Mouse (Mus musculus) neural tube, embryonic 14.5 days (tissue): Measurements from ENCODE around the gene Crebl2. TPM values are rescaled to one million over a fixed set of nuclear protein-coding genes. Genes with fewer than 3 reads are reported as not detected.

Experiments used
- ATAC-seq: fragments of 200-750 bp; cut with Nextera tagmentation; 2 replicates; pipeline ENCODE4 v1.8.0; 2017; ENCODE audit warnings: low read depth, mild to moderate bottlenecking, moderate TSS enrichment, moderate library complexity
- H3K27ac ChIP-seq: fragments of 300-500 bp; sonication (generic); 2 replicates; pipeline ENCODE4 v1.5.1; 2014; ENCODE audit warnings: low read depth, mild to moderate bottlenecking, control low read depth, low read length, moderate library complexity, mixed read lengths
- H3K27me3 ChIP-seq: fragments of 300-500 bp; sonication (generic); 2 replicates; pipeline ENCODE4 v1.6.1; 2014; ENCODE audit warnings: low read length; ENCODE audit not compliant: control insufficient read depth, insufficient read depth
- H3K36me3 ChIP-seq: fragments of 300-500 bp; sonication (generic); 2 replicates; pipeline ENCODE4 v1.6.1; 2014; ENCODE audit warnings: low read length, mixed read lengths; ENCODE audit not compliant: control insufficient read depth, insufficient read depth
- H3K4me1 ChIP-seq: fragments of 300-500 bp; sonication (generic); 2 replicates; pipeline ENCODE4 v1.6.1; 2014; ENCODE audit warnings: low read length; ENCODE audit not compliant: control insufficient read depth, insufficient read depth
- H3K4me2 ChIP-seq: fragments of 300-500 bp; sonication (generic); 2 replicates; pipeline ENCODE4 v1.6.1; 2014; ENCODE audit warnings: mild to moderate bottlenecking, low read depth, low read length, control low read depth
- H3K4me3 ChIP-seq: fragments of 300-500 bp; sonication (generic); 2 replicates; pipeline ENCODE4 v1.5.1; 2014; ENCODE audit warnings: low read depth, low read length, control low read depth, mixed read lengths
- H3K9ac ChIP-seq: fragments of 300-500 bp; sonication (generic); replicated peaks from 2 replicates; pipeline ENCODE4 v1.6.1; 2014; ENCODE audit warnings: low read depth, mild to moderate bottlenecking, control low read depth, low read length, mixed read lengths
- H3K9me3 ChIP-seq: fragments of 300-500 bp; sonication (generic); 2 replicates; pipeline ENCODE4 v1.6.1; 2016; ENCODE audit warnings: low read length; ENCODE audit not compliant: control insufficient read depth
- WGBS: fragments of 180-500 bp; shearing (Covaris S2); extraction: QIAGEN DNeasy Blood & Tissue Kit; methylation state at CpG from one replicate; pipeline ENCODE4 v1.1.7; 2014; 5-methylcytosine and 5-hydroxymethylcytosine counted together
- polyA plus RNA-seq: library from polyadenylated mRNA; unstranded; fragments of >200 nt; fragmentation: Nextera tagmentation; extraction: Ambion mirVana; gene quantifications from 2 replicates; pipeline ENCODE4 v1.2.1, GENCODE M21; 2014

Gene Crebl2
- polyA plus RNA-seq, 1 experiment from 2014 or later: 4.8 TPM

DNA sequence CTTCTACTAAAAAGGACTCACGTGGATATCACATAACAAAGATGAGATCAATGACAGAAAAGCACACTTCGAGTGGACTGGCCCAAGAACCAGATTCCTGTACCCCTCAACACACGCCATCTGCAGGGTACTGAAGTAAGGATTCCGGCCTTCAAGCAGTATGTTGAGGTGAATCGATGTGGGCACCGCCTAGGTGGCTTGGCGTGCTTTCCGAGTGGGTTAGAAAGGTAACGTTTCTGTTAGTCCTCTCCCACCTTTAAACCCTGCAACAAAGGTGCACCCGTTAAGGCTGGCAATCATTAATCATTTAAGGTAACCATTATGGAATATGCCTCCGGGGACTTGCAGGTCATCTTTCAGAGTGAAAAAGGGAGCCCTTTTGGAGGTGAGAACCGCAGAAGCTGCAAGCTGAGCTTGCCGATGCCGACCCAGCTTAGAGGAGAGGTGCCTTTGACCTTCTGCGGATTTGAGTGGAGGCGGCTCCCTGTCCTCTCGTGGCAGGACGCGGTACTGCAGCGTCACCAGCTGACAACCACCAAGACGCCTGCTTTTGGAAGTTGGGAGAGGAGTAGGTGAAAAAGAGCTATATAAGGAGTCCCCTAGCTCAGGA is 35.9 kb upstream of the Crebl2 start:
- H3K27ac ChIP-seq: no peak overlapping the region
- no peaks in the 10 kb centered on the region for H3K4me1 ChIP-seq
- H3K4me3 ChIP-seq: no peak overlapping the region
- no peaks in the 10 kb centered on the region for H3K9me3 ChIP-seq
- H3K36me3 ChIP-seq: no peaks in the 10 kb centered on the region
- ATAC-seq: peak; percentile 35; the same call in 1 of the 2 replicates
- 22% methylated on average over 21 of the region's 21 CpGs for WGBS
- H3K27me3 ChIP-seq: peaks cover 2% of the 10 kb centered on the region
- no peak overlapping the region for H3K9ac ChIP-seq
- H3K4me2 ChIP-seq: 0 out of 2 replicates have a peak overlapping the region, but pooled peaks have one; percentile 21

DNA sequence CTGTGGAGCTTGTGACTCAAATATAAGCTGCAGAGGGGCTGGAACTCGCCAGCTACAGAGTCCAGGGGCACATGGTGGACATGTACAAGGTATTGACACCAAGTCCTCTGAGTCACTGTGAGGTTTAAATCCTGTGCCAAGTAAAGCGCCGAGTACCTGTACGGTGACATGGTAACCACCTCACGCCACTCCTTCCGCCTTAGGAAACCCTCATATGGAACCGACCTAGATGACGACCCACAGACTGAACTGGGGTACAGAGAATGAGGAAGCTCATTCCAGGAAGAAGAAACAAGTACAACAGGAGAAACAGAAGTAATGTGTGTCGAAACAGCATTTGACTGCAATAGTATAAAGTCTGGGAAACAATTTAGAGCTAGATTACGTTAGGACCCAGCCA is 33.7 kb upstream of the Crebl2 start:
- ATAC-seq: no peak
- 89% methylated on average over 10 of the region's 10 CpGs for WGBS

DNA sequence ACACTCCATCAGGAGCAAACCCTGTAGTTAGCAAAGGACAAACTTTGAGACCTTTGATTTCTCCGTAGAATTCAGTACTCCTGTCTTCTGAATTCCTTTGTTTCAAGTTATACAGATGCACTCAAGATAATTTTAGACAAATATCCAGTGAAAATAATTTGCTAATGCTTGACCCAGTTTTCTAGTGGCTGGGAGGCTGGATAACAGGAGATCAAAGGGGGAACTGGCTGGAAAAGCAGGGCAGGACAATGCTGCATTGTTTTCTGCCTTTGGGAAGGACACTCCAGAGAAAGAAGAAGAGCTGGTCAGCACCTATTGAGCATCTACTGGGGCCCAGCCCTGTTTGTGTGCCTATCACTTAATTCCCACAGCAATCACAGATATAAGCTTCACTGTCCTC is 28.5 kb upstream of the Crebl2 start:
- Histone ChIP-seq H3K4me1 (no peaks in the 10 kb centered on the region), H3K27ac (no peak overlapping the region), H3K4me2 (no peak overlapping the region), H3K27me3 (no peaks in the 10 kb centered on the region), H3K9me3 (no peaks in the 10 kb centered on the region), H3K36me3 (no peaks in the 10 kb centered on the region), H3K9ac (no peak overlapping the region), H3K4me3 (no peak overlapping the region)
- ATAC-seq: no peak
- WGBS: 83% methylated on average over 1 of the region's 1 CpGs

More for the DNA sequence above, 33.7 kb upstream of the Crebl2 start:
- Histone ChIP-seq H3K36me3 (no peaks in the 10 kb centered on the region), H3K9me3 (no peaks in the 10 kb centered on the region), H3K9ac (no peak overlapping the region), H3K27me3 (peaks cover 2% of the 10 kb centered on the region), H3K4me1 (no peaks in the 10 kb centered on the region), H3K27ac (no peak overlapping the region), H3K4me3 (no peak overlapping the region), H3K4me2 (no peak overlapping the region)

DNA sequence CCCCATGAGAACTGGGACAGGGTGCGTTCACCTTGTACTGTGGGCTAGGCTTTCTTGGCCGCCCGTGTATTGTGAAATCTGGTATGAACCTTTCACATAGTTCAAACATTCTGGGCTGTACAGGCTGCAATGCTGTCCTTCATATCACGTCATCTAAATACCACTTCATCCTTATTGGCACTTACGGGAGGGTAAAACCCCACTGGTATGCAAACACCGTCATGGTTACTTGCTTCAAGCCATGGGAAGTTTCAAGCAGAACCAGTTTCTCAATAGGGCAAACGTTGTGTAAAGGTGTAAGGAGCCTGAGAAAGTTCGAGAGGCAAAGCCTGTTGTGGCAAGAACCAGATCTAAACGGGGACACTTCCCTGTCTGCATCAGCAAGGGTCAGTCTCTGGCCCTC is 27.3 kb upstream of the Crebl2 start:
- no peak overlapping the region for H3K27ac ChIP-seq
- H3K36me3 ChIP-seq: no peaks in the 10 kb centered on the region
- ATAC-seq: no peak
- H3K4me2 ChIP-seq: no peak overlapping the region
- WGBS: 87% methylated on average over 9 of the region's 9 CpGs
- no peak overlapping the region for H3K9ac ChIP-seq
- no peaks in the 10 kb centered on the region for H3K9me3 ChIP-seq
- no peaks in the 10 kb centered on the region for H3K27me3 ChIP-seq
- H3K4me3 ChIP-seq: no peak overlapping the region
- H3K4me1 ChIP-seq: no peaks in the 10 kb centered on the region

DNA sequence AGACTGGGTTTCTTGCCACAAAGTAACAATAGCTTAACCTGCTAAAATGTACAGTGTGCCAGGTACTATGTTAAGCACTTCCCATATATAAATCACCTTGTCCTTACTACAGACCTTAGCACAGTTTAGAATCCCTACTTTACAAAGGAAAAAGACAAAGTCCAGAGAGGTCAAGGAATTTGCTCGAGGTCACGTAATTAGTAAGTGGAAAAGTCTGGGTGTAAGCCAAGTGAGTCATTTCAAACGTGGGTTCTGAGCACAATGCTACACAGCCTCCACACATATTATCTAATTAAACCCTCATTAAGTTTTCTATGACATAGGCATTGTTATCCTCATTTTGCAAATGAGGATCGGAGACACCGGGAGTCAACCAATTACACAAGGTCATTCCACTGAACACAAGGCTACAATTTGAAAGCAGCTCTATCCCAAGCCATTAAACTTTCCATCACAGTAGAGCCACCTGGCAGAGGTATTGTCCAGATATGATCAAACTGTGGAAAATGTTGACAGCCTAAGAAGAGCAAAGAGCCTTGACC is 25.1 kb upstream of the Crebl2 start:
- Histone ChIP-seq H3K9me3 (no peaks in the 10 kb centered on the region), H3K4me1 (no peaks in the 10 kb centered on the region), H3K36me3 (no peaks in the 10 kb centered on the region), H3K27ac (no peak overlapping the region), H3K4me3 (no peak overlapping the region), H3K4me2 (no peak overlapping the region), H3K27me3 (no peaks in the 10 kb centered on the region), H3K9ac (no peak overlapping the region)
- no peak for ATAC-seq
- 71% methylated on average over 5 of the region's 5 CpGs for WGBS

DNA sequence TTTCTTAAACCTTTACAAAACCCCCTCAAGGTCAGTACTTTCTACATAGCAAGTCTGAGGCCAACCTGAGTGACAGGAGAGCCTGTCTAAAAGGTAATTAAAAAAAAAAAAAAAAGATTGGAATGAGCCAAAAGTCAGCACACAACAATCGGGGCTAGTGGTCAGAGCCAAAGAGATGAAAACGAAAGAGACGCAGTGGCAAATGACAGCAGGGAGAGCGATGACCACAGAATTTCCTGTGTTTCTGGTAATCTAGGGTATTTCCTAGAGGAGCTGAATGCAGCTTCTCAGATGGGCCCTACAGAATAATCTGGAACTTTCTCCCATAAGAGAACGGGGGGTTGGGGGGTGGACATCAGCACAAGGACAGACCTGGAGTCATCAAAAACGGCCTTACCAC is 23.8 kb upstream of the Crebl2 start:
- no peak for ATAC-seq
- Histone ChIP-seq H3K27me3 (no peaks in the 10 kb centered on the region), H3K9me3 (no peaks in the 10 kb centered on the region), H3K4me1 (no peaks in the 10 kb centered on the region), H3K4me3 (no peak overlapping the region), H3K9ac (no peak overlapping the region), H3K36me3 (no peaks in the 10 kb centered on the region), H3K4me2 (no peak overlapping the region), H3K27ac (no peak overlapping the region)
- WGBS: 93% methylated on average over 6 of the region's 6 CpGs

DNA sequence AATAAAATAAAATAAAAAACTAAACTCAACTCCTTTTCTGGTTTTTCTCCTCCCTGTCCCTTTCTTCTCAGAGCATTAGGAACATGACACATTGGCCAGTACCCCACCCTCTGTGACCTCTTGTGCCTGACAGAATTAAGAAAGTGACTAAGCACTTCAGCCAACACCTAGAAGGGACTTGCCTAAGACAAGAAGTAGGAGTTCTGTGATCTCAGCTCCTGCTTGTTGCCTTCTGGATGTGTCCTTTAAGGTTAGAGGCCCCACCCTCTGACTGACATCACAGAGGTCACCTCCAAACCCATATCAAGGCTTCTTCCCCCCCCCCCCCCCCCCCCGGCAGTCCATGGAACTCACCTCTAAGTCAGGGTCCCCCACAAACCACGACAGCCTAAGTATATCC is 22.9 kb upstream of the Crebl2 start:
- WGBS: 82% methylated on average over 1 of the region's 2 CpGs
- Histone ChIP-seq H3K36me3 (no peaks in the 10 kb centered on the region), H3K9ac (no peak overlapping the region), H3K4me3 (no peak overlapping the region), H3K4me1 (no peaks in the 10 kb centered on the region), H3K4me2 (no peak overlapping the region), H3K9me3 (no peaks in the 10 kb centered on the region), H3K27ac (no peak overlapping the region), H3K27me3 (no peaks in the 10 kb centered on the region)
- ATAC-seq: no peak

DNA sequence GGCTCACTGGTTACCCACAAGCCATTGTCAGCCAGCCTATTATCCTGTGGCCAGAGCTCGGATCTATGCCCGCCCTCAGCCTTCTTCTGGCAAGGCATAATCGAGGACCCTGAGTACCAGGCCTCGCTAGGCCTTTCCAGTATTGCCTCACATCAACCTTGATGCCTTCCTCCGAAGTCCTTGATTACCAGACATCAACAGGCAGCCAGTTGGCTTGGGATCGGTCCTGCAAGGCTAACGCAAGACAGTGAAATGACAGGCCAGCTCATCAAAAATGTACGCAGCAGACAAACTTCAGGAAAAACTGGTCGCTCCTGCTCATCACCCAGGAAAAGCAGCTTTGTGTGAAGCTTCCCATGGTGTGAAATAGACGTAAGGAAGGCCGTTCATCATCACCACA is 22.2 kb upstream of the Crebl2 start:
- H3K27me3 ChIP-seq: no peaks in the 10 kb centered on the region

DNA sequence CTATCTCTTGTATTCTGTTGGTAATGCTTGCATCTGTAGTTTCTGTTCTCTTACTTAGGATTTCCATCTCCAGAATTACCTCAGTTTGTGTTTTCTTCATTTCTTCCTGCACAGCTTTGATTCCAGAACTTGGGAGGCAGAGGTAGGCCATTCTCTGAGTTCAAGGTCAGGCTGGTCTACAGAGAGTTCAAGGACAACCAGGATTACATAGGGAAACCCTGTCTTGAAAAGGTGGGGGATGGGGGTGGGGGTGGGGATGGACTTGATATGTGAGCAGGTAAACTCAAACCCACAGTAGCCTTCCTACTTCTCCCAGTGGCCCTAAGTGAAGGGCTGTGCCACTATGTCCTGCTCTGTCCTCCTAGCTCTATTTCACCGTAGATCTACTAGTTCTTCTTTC is 16.9 kb upstream of the Crebl2 start:
- H3K4me3 ChIP-seq: no peak overlapping the region
- WGBS: 73% methylated on average over 1 of the region's 1 CpGs

More for the DNA sequence above, 22.2 kb upstream of the Crebl2 start:
- ATAC-seq: no peak
- Histone ChIP-seq H3K27ac (no peak overlapping the region), H3K9me3 (no peaks in the 10 kb centered on the region), H3K4me3 (no peak overlapping the region), H3K4me2 (no peak overlapping the region), H3K9ac (no peak overlapping the region), H3K4me1 (no peaks in the 10 kb centered on the region), H3K36me3 (no peaks in the 10 kb centered on the region)
- WGBS: 92% methylated on average over 11 of the region's 11 CpGs

More for the DNA sequence above, 16.9 kb upstream of the Crebl2 start:
- no peak overlapping the region for H3K9ac ChIP-seq
- H3K27ac ChIP-seq: no peak overlapping the region
- no peaks in the 10 kb centered on the region for H3K36me3 ChIP-seq
- no peaks in the 10 kb centered on the region for H3K4me1 ChIP-seq
- H3K9me3 ChIP-seq: no peaks in the 10 kb centered on the region
- no peaks in the 10 kb centered on the region for H3K27me3 ChIP-seq
- no peak for ATAC-seq
- H3K4me2 ChIP-seq: no peak overlapping the region
